Mouse (Mus musculus) E14TG2a.4 (cell line): ENCODE measurements around the gene Eme2.

Experiments
- H3K27me3 ChIP-seq: 2 replicates; pipeline ENCODE4 v1.6.1; 2014; ENCODE audit warnings: low read length, control low read depth; ENCODE audit not compliant: insufficient read depth
- H3K36me3 ChIP-seq: 2 replicates; pipeline ENCODE4 v1.6.1; 2014; ENCODE audit warnings: low read length, control low read depth; ENCODE audit not compliant: insufficient read depth
- H3K4me1 ChIP-seq: replicated peaks from 2 replicates; pipeline ENCODE4 v1.6.1; 2014; ENCODE audit warnings: low read depth, low read length, control low read depth
- H3K4me3 ChIP-seq: replicated peaks from 2 replicates; pipeline ENCODE4 v1.5.1; 2014; ENCODE audit warnings: mild to moderate bottlenecking, low read length
- H3K9me3 ChIP-seq: 2 replicates; pipeline ENCODE4 v1.6.1; 2014; ENCODE audit warnings: low read length, control low read depth
- CTCF ChIP-seq: conservative IDR thresholded peaks from 2 replicates; pipeline ENCODE4 v1.5.1; 2014; ENCODE audit warnings: low read length
- NANOG ChIP-seq: IDR thresholded peaks from 2 replicates; pipeline ENCODE4 v1.6.1; 2014; ENCODE audit warnings: borderline replicate concordance, low read length, mixed read lengths
- POU5F1 ChIP-seq: IDR thresholded peaks from 2 replicates; pipeline ENCODE4 v1.6.1; 2014; ENCODE audit warnings: low read length, borderline replicate concordance

The Eme2 gene

GRCm38 (mm10) chr17:24892785-24893184 is 2.1 kb downstream of the Eme2 start:
- Histone ChIP-seq H3K4me3 (no peak overlapping the region), H3K9me3 (no peaks in the 10 kb centered on the region)
- TF ChIP-seq CTCF, result no peak
- no peak for TF ChIP-seq NANOG
- TF ChIP-seq POU5F1, result no peak

GRCm38 (mm10) chr17:24891321-24891720 is 3.6 kb downstream of the Eme2 start:
- H3K27me3 ChIP-seq, result no peaks in the 10 kb centered on the region
- no peak for TF ChIP-seq NANOG
- no peak for TF ChIP-seq CTCF
- no peak for TF ChIP-seq POU5F1
- H3K36me3 ChIP-seq, result peaks cover 62% of the 10 kb centered on the region
- peaks cover 73% of the 10 kb centered on the region for H3K4me1 ChIP-seq
- peak overlapping the region; percentile 26; the same call in 1 of the 2 replicates for H3K4me3 ChIP-seq
- no peaks in the 10 kb centered on the region for H3K9me3 ChIP-seq

More at GRCm38 (mm10) chr17:24892785-24893184, 2.1 kb downstream of the Eme2 start:
- Histone ChIP-seq H3K4me1 (peaks cover 77% of the 10 kb centered on the region), H3K36me3 (peaks cover 73% of the 10 kb centered on the region), H3K27me3 (no peaks in the 10 kb centered on the region)

- no peaks in the 10 kb centered on the region for H3K9me3 ChIP-seq
- peaks cover 57% of the 10 kb centered on the region for H3K36me3 ChIP-seq
- H3K4me3 ChIP-seq, result no peak overlapping the region
Observed at GRCm38 (mm10) chr17:24890151-24891092, 4.5 kb downstream of the Eme2 start.

GRCm38 (mm10) chr17:24888862-24889261 is 6.0 kb downstream of the Eme2 start:
- peaks cover 69% of the 10 kb centered on the region for H3K36me3 ChIP-seq
- H3K4me3 ChIP-seq, result no peak overlapping the region
- H3K27me3 ChIP-seq, result no peaks in the 10 kb centered on the region
- H3K4me1 ChIP-seq, result peaks cover 76% of the 10 kb centered on the region
- H3K9me3 ChIP-seq, result no peaks in the 10 kb centered on the region
- TF ChIP-seq POU5F1 (no peak), NANOG (no peak), CTCF (no peak)

More at GRCm38 (mm10) chr17:24890151-24891092, 4.5 kb downstream of the Eme2 start:
- TF ChIP-seq POU5F1 (no peak), CTCF (no peak), NANOG (no peak)
- Histone ChIP-seq H3K4me1 (peaks cover 68% of the 10 kb centered on the region), H3K27me3 (no peaks in the 10 kb centered on the region)

- H3K9me3 ChIP-seq, result no peaks in the 10 kb centered on the region
- H3K36me3 ChIP-seq, result peaks cover 69% of the 10 kb centered on the region
- H3K4me1 ChIP-seq, result peaks cover 76% of the 10 kb centered on the region
- peak overlapping the region; percentile 100 for H3K4me3 ChIP-seq
- TF ChIP-seq CTCF (no peak), POU5F1 (no peak), NANOG (no peak)
- no peaks in the 10 kb centered on the region for H3K27me3 ChIP-seq
Observed at GRCm38 (mm10) chr17:24887291-24888080, 7.4 kb downstream of the Eme2 start.

- peaks cover 81% of the 10 kb centered on the region for H3K4me1 ChIP-seq
- H3K36me3 ChIP-seq, result peaks cover 69% of the 10 kb centered on the region
- no peaks in the 10 kb centered on the region for H3K9me3 ChIP-seq
- no peaks in the 10 kb centered on the region for H3K27me3 ChIP-seq
- peak overlapping the region; percentile 100 for H3K4me3 ChIP-seq
- TF ChIP-seq NANOG, result no peak
- TF ChIP-seq CTCF, result no peak
- TF ChIP-seq POU5F1, result no peak
Observed at GRCm38 (mm10) chr17:24886932-24887271, 8.0 kb downstream of the Eme2 start.

GRCm38 (mm10) chr17:24886134-24886931 is 8.6 kb downstream of the Eme2 start, which contains the start of the genes Nubp2 and Spsb3:
Gene Nubp2 (minus strand): TSS chr17:24886349.
Gene Spsb3 (plus strand): TSS chr17:24886643.
- Histone ChIP-seq H3K36me3 (peaks cover 64% of the 10 kb centered on the region), H3K4me3 (peak within 1 kb of the TSS; percentile 100), H3K9me3 (no peaks in the 10 kb centered on the region), H3K27me3 (no peaks in the 10 kb centered on the region), H3K4me1 (peaks cover 84% of the 10 kb centered on the region)
- TF ChIP-seq POU5F1 (no peak), NANOG (no peak), CTCF (no peak)
